Mouse (Mus musculus): Measurements from ENCODE around the gene Herc6. TPM values are rescaled to one million over a fixed set of nuclear protein-coding genes. Genes with fewer than 3 reads are reported as not detected.
A peak's percentile ranks its signal among the peaks of the same experiment; 100 is the strongest.

Herc6 gene
- polyA plus RNA-seq, 1 experiment from 2014 or later: 3.0 TPM

DNA sequence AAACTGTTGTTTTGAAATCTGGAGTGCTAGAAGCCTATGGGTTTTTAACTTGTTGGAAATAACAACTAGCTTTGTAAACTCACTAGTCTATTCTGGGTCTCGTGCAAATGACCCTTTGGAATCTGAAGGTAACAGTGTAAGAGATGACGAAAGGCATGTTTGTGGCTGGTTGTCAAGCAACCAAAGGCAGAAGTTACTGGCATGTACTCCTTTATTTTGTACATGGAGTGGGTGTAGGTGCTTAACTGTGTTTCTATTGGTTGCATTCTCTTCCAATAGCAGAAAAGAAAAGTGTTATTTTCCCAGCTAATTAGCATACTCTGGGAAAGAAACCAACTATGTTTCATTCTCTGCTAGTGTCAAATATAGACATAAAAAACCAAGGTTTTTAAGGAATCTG, 35.9 kb upstream of the Herc6 start:
- Histone ChIP-seq H3K9me3 (replicated peaks; ENCODE audit: low read length) (no peaks in the 10 kb centered on the region), H3K4me1 (replicated peaks; ENCODE audit: insufficient read depth, low read length) (no peaks in the 10 kb centered on the region), H3K36me3 (ENCODE audit: insufficient read depth, low read length) (no peaks in the 10 kb centered on the region), H3K9ac (ENCODE audit: low read depth, low read length) (no peak overlapping the region), H3K4me2 (ENCODE audit: low read length) (no peak overlapping the region), H3K27ac (no peak overlapping the region), H3K27me3 (ENCODE audit: insufficient read depth, low read length) (no peaks in the 10 kb centered on the region), H3K4me3 (replicated peaks; ENCODE audit: low read depth, low read length) (no peak overlapping the region)
- 58% methylated on average over 2 of the region's 2 CpGs for WGBS
- no peak for TF ChIP-seq CTCF (IDR thresholded peaks at IDR 0.05; ENCODE audit: low read depth)
- ATAC-seq (replicated peaks; ENCODE audit: low FRiP score, low read depth) (peak; percentile 52; the same call in 1 of the 2 replicates), DNase-seq (ENCODE audit: low spot score) (peak; percentile 61)

DNA sequence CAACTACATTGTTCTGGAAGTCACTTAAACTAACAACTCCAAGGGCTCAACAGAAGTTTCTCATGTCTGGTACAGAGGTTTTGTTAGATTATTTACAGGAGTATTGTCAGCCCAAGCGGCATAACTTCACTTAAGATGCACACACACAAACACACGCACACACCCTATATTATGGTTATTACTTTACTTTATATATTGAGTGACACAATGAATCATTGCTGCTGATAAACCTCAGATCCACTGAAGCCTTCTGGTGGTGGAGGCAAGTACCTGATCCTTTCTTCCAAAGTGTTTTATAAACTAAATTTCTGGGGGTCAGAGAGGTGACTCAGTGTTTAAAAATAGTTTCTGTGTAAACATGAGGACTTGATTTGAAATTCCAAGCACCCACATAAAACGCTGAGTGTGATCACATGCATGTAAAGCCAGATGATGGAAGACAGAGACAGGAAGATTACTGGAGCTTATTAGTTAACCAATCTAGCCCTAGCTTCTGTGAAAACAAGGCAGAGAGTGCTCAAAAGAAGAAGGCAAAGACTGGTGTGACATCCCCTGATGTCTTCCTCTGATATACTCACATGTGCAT, 29.5 kb upstream of the Herc6 start:
- no peaks in the 10 kb centered on the region for H3K4me1 ChIP-seq (replicated peaks; ENCODE audit: insufficient read depth, low read length)
- H3K9me3 ChIP-seq (replicated peaks; ENCODE audit: low read length): no peaks in the 10 kb centered on the region
- no peak overlapping the region for H3K27ac ChIP-seq
- DNase-seq (ENCODE audit: low spot score) (no peak), ATAC-seq (replicated peaks; ENCODE audit: low FRiP score, low read depth) (no peak)
- no peaks in the 10 kb centered on the region for H3K36me3 ChIP-seq (ENCODE audit: insufficient read depth, low read length)
- no peak overlapping the region for H3K4me3 ChIP-seq (replicated peaks; ENCODE audit: low read depth, low read length)
- no peaks in the 10 kb centered on the region for H3K27me3 ChIP-seq (ENCODE audit: insufficient read depth, low read length)
- no peak for TF ChIP-seq CTCF (IDR thresholded peaks at IDR 0.05; ENCODE audit: low read depth)
- WGBS: 67% methylated on average over 3 of the region's 3 CpGs
- no peak overlapping the region for H3K9ac ChIP-seq (ENCODE audit: low read depth, low read length)
- no peak overlapping the region for H3K4me2 ChIP-seq (ENCODE audit: low read length)

GRCm38 (mm10) chr6:57557796-57558317, 22.9 kb upstream of the Herc6 start:
- Histone ChIP-seq H3K4me1 (replicated peaks; ENCODE audit: insufficient read depth, low read length) (no peaks in the 10 kb centered on the region), H3K4me3 (replicated peaks; ENCODE audit: low read depth, low read length) (no peak overlapping the region), H3K9me3 (replicated peaks; ENCODE audit: low read length) (no peaks in the 10 kb centered on the region), H3K36me3 (ENCODE audit: insufficient read depth, low read length) (no peaks in the 10 kb centered on the region), H3K4me2 (ENCODE audit: low read length) (no peak overlapping the region), H3K27me3 (ENCODE audit: insufficient read depth, low read length) (no peaks in the 10 kb centered on the region), H3K27ac (no peak overlapping the region), H3K9ac (ENCODE audit: low read depth, low read length) (no peak overlapping the region)
- no peak for TF ChIP-seq CTCF (IDR thresholded peaks at IDR 0.05; ENCODE audit: low read depth)
- DNase-seq (ENCODE audit: low spot score) (no peak), ATAC-seq (replicated peaks; ENCODE audit: low FRiP score, low read depth) (no peak)
- WGBS: 66% methylated on average over 4 of the region's 4 CpGs

DNA sequence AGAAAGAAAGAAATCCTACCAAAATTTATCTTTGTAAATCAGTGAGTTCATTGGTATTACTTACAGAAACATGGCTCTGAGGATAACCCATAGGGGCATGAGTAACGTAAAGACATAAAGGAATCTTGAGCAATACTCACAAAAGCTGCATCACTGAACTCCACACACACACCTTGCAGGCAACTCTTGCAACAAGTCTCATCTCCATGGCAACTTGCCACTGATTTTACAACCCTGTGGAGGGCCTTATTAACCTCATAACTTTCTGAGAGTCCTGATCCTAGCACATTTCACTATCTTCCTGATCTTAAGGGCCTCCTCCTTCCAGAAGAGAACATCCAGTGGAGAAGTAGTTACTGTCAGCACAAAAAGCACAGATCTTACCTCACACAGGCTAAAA, 17.3 kb upstream of the Herc6 start:
- no peak overlapping the region for H3K27ac ChIP-seq
- no peak for DNase-seq (ENCODE audit: low spot score)
- H3K9me3 ChIP-seq (replicated peaks; ENCODE audit: low read length): no peaks in the 10 kb centered on the region
- no peaks in the 10 kb centered on the region for H3K27me3 ChIP-seq (ENCODE audit: insufficient read depth, low read length)
- H3K9ac ChIP-seq (ENCODE audit: low read depth, low read length): no peak overlapping the region
- no peak overlapping the region for H3K4me3 ChIP-seq (replicated peaks; ENCODE audit: low read depth, low read length)
- no peaks in the 10 kb centered on the region for H3K36me3 ChIP-seq (ENCODE audit: insufficient read depth, low read length)
- H3K4me2 ChIP-seq (ENCODE audit: low read length): no peak overlapping the region
- WGBS: 86% methylated on average over 1 of the region's 1 CpGs
- no peak for TF ChIP-seq CTCF (IDR thresholded peaks at IDR 0.05; ENCODE audit: low read depth)
- ATAC-seq (replicated peaks; ENCODE audit: low FRiP score, low read depth): no peak
- no peaks in the 10 kb centered on the region for H3K4me1 ChIP-seq (replicated peaks; ENCODE audit: insufficient read depth, low read length)

GRCm38 (mm10) chr6:57565452-57565851, 15.3 kb upstream of the Herc6 start:
- no peak overlapping the region for H3K27ac ChIP-seq
- ATAC-seq (replicated peaks; ENCODE audit: low FRiP score, low read depth) (no peak), DNase-seq (ENCODE audit: low spot score) (no peak)
- no peaks in the 10 kb centered on the region for H3K27me3 ChIP-seq (ENCODE audit: insufficient read depth, low read length)
- no peak overlapping the region for H3K4me3 ChIP-seq (replicated peaks; ENCODE audit: low read depth, low read length)
- no peak for TF ChIP-seq CTCF (IDR thresholded peaks at IDR 0.05; ENCODE audit: low read depth)
- WGBS: 91% methylated on average over 7 of the region's 7 CpGs
- no peak overlapping the region for H3K4me2 ChIP-seq (ENCODE audit: low read length)
- no peaks in the 10 kb centered on the region for H3K36me3 ChIP-seq (ENCODE audit: insufficient read depth, low read length)
- H3K9me3 ChIP-seq (replicated peaks; ENCODE audit: low read length): no peaks in the 10 kb centered on the region
- no peak overlapping the region for H3K9ac ChIP-seq (ENCODE audit: low read depth, low read length)
- no peaks in the 10 kb centered on the region for H3K4me1 ChIP-seq (replicated peaks; ENCODE audit: insufficient read depth, low read length)

GRCm38 (mm10) chr6:57567630-57568029, 13.2 kb upstream of the Herc6 start:
- H3K4me3 ChIP-seq (replicated peaks; ENCODE audit: low read depth, low read length): no peak overlapping the region
- DNase-seq (ENCODE audit: low spot score) (no peak), ATAC-seq (replicated peaks; ENCODE audit: low FRiP score, low read depth) (no peak)
- H3K4me2 ChIP-seq (ENCODE audit: low read length): no peak overlapping the region
- no peak overlapping the region for H3K27ac ChIP-seq
- no peaks in the 10 kb centered on the region for H3K4me1 ChIP-seq (replicated peaks; ENCODE audit: insufficient read depth, low read length)
- no peak for TF ChIP-seq CTCF (IDR thresholded peaks at IDR 0.05; ENCODE audit: low read depth)
- H3K27me3 ChIP-seq (ENCODE audit: insufficient read depth, low read length): no peaks in the 10 kb centered on the region
- no peak overlapping the region for H3K9ac ChIP-seq (ENCODE audit: low read depth, low read length)
- no peaks in the 10 kb centered on the region for H3K9me3 ChIP-seq (replicated peaks; ENCODE audit: low read length)
- 91% methylated on average over 2 of the region's 2 CpGs for WGBS
- no peaks in the 10 kb centered on the region for H3K36me3 ChIP-seq (ENCODE audit: insufficient read depth, low read length)
